Mouse (Mus musculus) E14TG2a.4 (cell line): ENCODE results near the gene Nek2.
A peak's percentile ranks its signal among the peaks of the same experiment; 100 is the strongest.

Source experiments
- H3K27me3 ChIP-seq: 2 replicates; pipeline ENCODE4 v1.6.1; 2014; ENCODE audit warnings: low read length, control low read depth; ENCODE audit not compliant: insufficient read depth
- H3K36me3 ChIP-seq: 2 replicates; pipeline ENCODE4 v1.6.1; 2014; ENCODE audit warnings: low read length, control low read depth; ENCODE audit not compliant: insufficient read depth
- H3K4me1 ChIP-seq: replicated peaks from 2 replicates; pipeline ENCODE4 v1.6.1; 2014; ENCODE audit warnings: low read depth, low read length, control low read depth
- H3K4me3 ChIP-seq: replicated peaks from 2 replicates; pipeline ENCODE4 v1.5.1; 2014; ENCODE audit warnings: mild to moderate bottlenecking, low read length
- H3K9me3 ChIP-seq: 2 replicates; pipeline ENCODE4 v1.6.1; 2014; ENCODE audit warnings: low read length, control low read depth
- CTCF ChIP-seq: conservative IDR thresholded peaks from 2 replicates; pipeline ENCODE4 v1.5.1; 2014; ENCODE audit warnings: low read length
- NANOG ChIP-seq: IDR thresholded peaks from 2 replicates; pipeline ENCODE4 v1.6.1; 2014; ENCODE audit warnings: borderline replicate concordance, low read length, mixed read lengths
- POU5F1 ChIP-seq: IDR thresholded peaks from 2 replicates; pipeline ENCODE4 v1.6.1; 2014; ENCODE audit warnings: low read length, borderline replicate concordance

Nek2 gene

GRCm38 (mm10) chr1:191821326-191822091, at the start of gene Nek2:
Nek2 (plus strand) TSS chr1:191821444.
- Histone ChIP-seq H3K36me3 (peaks cover 45% of the 10 kb centered on the region), H3K27me3 (no peaks in the 10 kb centered on the region), H3K4me3 (peak within 1 kb of the TSS; percentile 94), H3K9me3 (no peaks in the 10 kb centered on the region), H3K4me1 (peaks cover 74% of the 10 kb centered on the region)
- TF ChIP-seq NANOG (no peak), POU5F1 (no peak)

- Histone ChIP-seq H3K4me1 (no peaks in the 10 kb centered on the region), H3K4me3 (no peak overlapping the region), H3K27me3 (no peaks in the 10 kb centered on the region), H3K9me3 (no peaks in the 10 kb centered on the region), H3K36me3 (peaks cover 17% of the 10 kb centered on the region)
- no peak for TF ChIP-seq CTCF
- TF ChIP-seq NANOG, result no peak
These were observed 47.1 kb upstream of the Nek2 start for GRCm38 (mm10) chr1:191774106-191774505.

GRCm38 (mm10) chr1:191775116-191775515, 46.1 kb upstream of the Nek2 start:
- H3K36me3 ChIP-seq, result peaks cover 21% of the 10 kb centered on the region
- TF ChIP-seq POU5F1 (no peak), NANOG (no peak), CTCF (no peak)
- H3K9me3 ChIP-seq, result no peaks in the 10 kb centered on the region
- no peak overlapping the region for H3K4me3 ChIP-seq
- no peaks in the 10 kb centered on the region for H3K27me3 ChIP-seq
- no peaks in the 10 kb centered on the region for H3K4me1 ChIP-seq

- H3K27me3 ChIP-seq, result no peaks in the 10 kb centered on the region
- peaks cover 21% of the 10 kb centered on the region for H3K36me3 ChIP-seq
- H3K4me3 ChIP-seq, result no peak overlapping the region
- H3K4me1 ChIP-seq, result no peaks in the 10 kb centered on the region
- no peak for TF ChIP-seq POU5F1
- TF ChIP-seq CTCF, result no peak
- no peak for TF ChIP-seq NANOG
- no peaks in the 10 kb centered on the region for H3K9me3 ChIP-seq
These were observed 43.7 kb upstream of the Nek2 start for GRCm38 (mm10) chr1:191777521-191777920.

GRCm38 (mm10) chr1:191780470-191780869, 40.8 kb upstream of the Nek2 start:
- TF ChIP-seq NANOG (no peak), POU5F1 (no peak), CTCF (no peak)

GRCm38 (mm10) chr1:191785108-191785507, 36.1 kb upstream of the Nek2 start:
- Histone ChIP-seq H3K27me3 (no peaks in the 10 kb centered on the region), H3K4me1 (0 out of 2 replicates have a peak, but pooled peaks cover 7% of the 10 kb centered on the region), H3K9me3 (peaks cover 9% of the 10 kb centered on the region), H3K36me3 (no peaks in the 10 kb centered on the region), H3K4me3 (no peak overlapping the region)
- TF ChIP-seq NANOG, result no peak

More at GRCm38 (mm10) chr1:191780470-191780869, 40.8 kb upstream of the Nek2 start:
- no peaks in the 10 kb centered on the region for H3K27me3 ChIP-seq
- peaks cover 14% of the 10 kb centered on the region for H3K36me3 ChIP-seq
- H3K4me3 ChIP-seq, result no peak overlapping the region
- no peaks in the 10 kb centered on the region for H3K9me3 ChIP-seq
- 0 out of 2 replicates have a peak, but pooled peaks cover 7% of the 10 kb centered on the region for H3K4me1 ChIP-seq

GRCm38 (mm10) chr1:191786255-191786654, 35.0 kb upstream of the Nek2 start:
- Histone ChIP-seq H3K4me3 (no peak overlapping the region), H3K4me1 (0 out of 2 replicates have a peak, but pooled peaks cover 7% of the 10 kb centered on the region), H3K9me3 (peaks cover 9% of the 10 kb centered on the region), H3K36me3 (no peaks in the 10 kb centered on the region), H3K27me3 (no peaks in the 10 kb centered on the region)
- TF ChIP-seq POU5F1 (no peak), CTCF (no peak), NANOG (no peak)

GRCm38 (mm10) chr1:191787379-191787778, 33.9 kb upstream of the Nek2 start:
- H3K9me3 ChIP-seq, result peaks cover 9% of the 10 kb centered on the region
- no peaks in the 10 kb centered on the region for H3K36me3 ChIP-seq
- H3K4me3 ChIP-seq, result no peak overlapping the region
- TF ChIP-seq POU5F1 (no peak), NANOG (no peak), CTCF (no peak)
- 0 out of 2 replicates have a peak, but pooled peaks cover 7% of the 10 kb centered on the region for H3K4me1 ChIP-seq
- no peaks in the 10 kb centered on the region for H3K27me3 ChIP-seq

- no peaks in the 10 kb centered on the region for H3K27me3 ChIP-seq
- TF ChIP-seq NANOG (no peak), POU5F1 (no peak), CTCF (no peak)
- H3K9me3 ChIP-seq, result peaks cover 23% of the 10 kb centered on the region
- no peaks in the 10 kb centered on the region for H3K36me3 ChIP-seq
- no peaks in the 10 kb centered on the region for H3K4me1 ChIP-seq
- no peak overlapping the region for H3K4me3 ChIP-seq
These were observed 28.3 kb upstream of the Nek2 start for GRCm38 (mm10) chr1:191792991-191793390.
